Mouse (Mus musculus): ENCODE data around the gene Slc17a2. TPM values are rescaled to one million over a fixed set of nuclear protein-coding genes. Genes with fewer than 3 reads are reported as not detected.
"Not testable (repeated sequence)": the region's sequence is repeated elsewhere in the genome, so short reads cannot be mapped to it uniquely, and the experiment has no call there.

Gene Slc17a2
- total RNA-seq, 2 experiments from 2014 or later: not detected

DNA sequence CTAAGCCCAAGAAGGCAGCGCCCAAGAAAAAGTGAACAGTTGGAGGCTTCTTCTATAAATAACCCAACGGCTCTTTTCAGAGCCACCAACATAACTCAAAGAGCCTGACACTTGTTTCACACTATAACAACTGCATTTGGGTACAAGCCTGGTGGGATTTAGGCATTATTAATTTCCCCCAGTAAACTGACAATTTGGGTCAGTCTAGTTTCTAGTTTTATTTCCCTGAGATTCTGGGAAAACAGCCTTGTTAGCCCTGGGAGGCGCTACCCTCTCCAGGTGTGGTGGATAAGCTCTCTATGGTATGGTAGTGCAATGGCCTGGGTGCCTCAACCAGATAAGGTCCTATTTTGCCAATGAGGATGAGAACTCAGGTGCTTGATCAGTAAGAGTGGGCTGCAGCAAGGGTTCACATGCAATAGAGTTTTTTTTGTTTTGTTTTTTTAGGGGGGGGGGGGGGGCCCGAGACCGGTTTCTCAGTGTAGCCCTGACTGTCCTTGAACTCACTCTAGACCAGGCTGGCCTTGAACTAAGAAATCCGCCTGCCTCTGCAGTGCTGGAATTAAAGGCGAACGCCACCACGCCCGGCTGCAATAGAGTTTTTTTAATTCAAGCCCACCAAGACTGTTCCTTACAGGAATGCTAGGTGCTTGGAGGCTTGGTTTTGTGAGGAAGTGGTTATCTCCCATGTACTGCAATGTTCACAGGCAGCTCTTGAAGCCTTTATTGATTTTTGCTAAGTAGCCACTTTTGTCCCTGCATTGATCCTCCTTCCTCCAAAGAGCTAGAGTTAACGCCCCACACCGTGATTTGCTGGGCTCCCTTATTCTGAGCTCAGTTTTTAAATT lies 42.2 kb upstream of the Slc17a2 start:
- intact Hi-C loops (cut with DNase I): loop anchor here (5.0 kb wide), 2 partner anchors 142 to 182 kb away; partner anchors contain the start of genes Hist1h1e, Hist1h2be and Hist1h4d
- Histone ChIP-seq H3K4me3 (peak overlapping the region; percentile 88), H3K27ac (no peak overlapping the region)
- DNase-seq: no peak
- TF ChIP-seq CTCF (IDR thresholded peaks at IDR 0.05): no peak

DNA sequence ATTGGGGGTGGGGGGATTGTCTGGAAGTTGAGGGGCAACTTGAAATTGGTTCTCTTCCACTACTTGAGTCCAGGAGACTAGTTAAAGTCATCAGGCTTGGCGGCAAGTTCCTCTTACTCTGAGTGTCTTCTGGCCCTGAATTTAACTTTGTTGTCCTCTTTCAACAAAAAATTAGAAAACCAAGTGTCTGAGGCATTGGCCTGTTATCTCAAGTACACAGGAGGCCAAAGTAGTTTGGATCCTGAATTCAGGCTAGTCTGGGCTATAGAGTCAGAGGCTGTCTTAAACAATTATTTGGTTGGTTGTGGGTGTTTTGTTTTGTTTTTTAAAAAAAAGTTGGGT lies 41.6 kb upstream of the Slc17a2 start:
- Histone ChIP-seq H3K4me3 (no peak overlapping the region), H3K27ac (no peak overlapping the region)
- TF ChIP-seq CTCF (IDR thresholded peaks at IDR 0.05): no peak
- intact Hi-C loops (cut with DNase I): no loop called here
- DNase-seq: no peak

- Histone ChIP-seq H3K4me3 (no peak overlapping the region), H3K27ac (no peak overlapping the region)
- DNase-seq: no peak
- intact Hi-C loops (cut with DNase I): no loop called here
- no peak for TF ChIP-seq CTCF (IDR thresholded peaks at IDR 0.05)
Observed at GRCm38 (mm10) chr13:23766772-23767171, 40.0 kb upstream of the Slc17a2 start.

GRCm38 (mm10) chr13:23768834-23769397 lies 37.9 kb upstream of the Slc17a2 start:
- Histone ChIP-seq H3K27ac (no peak overlapping the region), H3K4me3 (no peak overlapping the region)
- TF ChIP-seq CTCF (IDR thresholded peaks at IDR 0.05): no peak
- DNase-seq: no peak
- intact Hi-C loops (cut with DNase I): no loop called here

GRCm38 (mm10) chr13:23769613-23770012 lies 37.2 kb upstream of the Slc17a2 start, which contains the start of gene Trim38:
Gene Trim38, plus strand, starts transcription at chr13:23769913.
- DNase-seq; H3K27ac ChIP-seq; H3K4me3 ChIP-seq; intact Hi-C loops (cut with DNase I): not testable (repeated sequence)

DNA sequence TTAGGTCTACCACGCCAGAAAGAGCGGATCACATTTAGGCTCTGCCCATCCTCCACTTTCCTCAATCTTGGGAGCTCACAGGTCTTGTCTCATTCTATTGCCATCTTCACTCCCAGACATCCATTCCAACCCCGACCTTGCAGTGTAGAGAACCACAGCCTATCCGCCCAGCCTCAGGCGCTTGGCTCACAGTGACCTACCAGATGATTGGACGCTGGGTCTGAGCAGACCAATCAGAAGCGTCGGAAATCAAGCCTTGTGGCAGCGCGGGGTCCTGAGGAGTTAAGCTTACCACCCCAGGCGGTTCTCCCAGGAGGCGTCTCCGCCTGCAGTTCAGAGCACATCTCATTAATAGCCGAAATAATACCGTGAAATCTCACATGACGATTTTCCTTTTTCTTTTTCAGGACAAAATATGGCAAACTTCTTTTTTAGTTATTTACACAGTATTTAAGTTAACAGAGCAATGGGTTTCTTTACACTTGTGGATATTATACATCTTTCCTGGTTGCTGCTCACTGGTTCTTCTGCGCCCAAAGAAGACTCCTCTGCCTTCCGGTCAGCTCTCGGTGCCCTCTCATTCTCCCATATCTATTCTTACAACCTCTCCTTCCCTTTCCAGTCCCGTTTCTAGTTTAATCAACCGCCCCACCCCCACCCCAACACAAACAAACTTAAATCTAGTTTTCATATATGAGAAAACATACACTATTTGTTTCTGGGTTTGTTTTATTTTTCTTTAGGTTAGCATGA lies 34.1 kb upstream of the Slc17a2 start:
- H3K27ac ChIP-seq: no peak overlapping the region
- no peak for TF ChIP-seq CTCF (IDR thresholded peaks at IDR 0.05)
- H3K4me3 ChIP-seq: peak overlapping the region; percentile 28
- DNase-seq: peak; percentile 29
- intact Hi-C loops (cut with DNase I): no loop called here

GRCm38 (mm10) chr13:23778339-23778738 lies 28.5 kb upstream of the Slc17a2 start:
- intact Hi-C loops (cut with DNase I): no loop called here

DNA sequence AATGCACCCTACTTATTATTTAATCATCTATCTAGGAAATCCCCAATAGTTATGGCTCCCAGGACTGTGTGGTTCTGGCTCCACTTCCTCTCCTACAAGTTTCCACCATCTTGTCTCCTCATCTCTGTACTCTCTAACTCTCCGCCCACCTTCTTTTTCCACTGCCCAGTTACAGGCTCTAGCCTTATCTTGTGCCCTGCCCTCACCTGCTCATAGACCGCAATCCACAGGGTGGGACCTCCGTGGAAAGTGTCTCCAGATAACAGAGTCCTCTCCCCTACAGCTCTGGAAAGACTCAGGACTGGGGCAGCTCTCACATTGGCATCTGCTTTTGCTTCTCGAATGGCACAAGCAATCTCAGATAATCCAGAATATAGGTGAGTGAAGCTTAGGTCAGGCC lies 27.8 kb upstream of the Slc17a2 start:
- DNase-seq: no peak
- no peak overlapping the region for H3K4me3 ChIP-seq
- H3K27ac ChIP-seq: no peak overlapping the region
- intact Hi-C loops (cut with DNase I): no loop called here
- no peak for TF ChIP-seq CTCF (IDR thresholded peaks at IDR 0.05)

More at GRCm38 (mm10) chr13:23778339-23778738, 28.5 kb upstream of the Slc17a2 start:
- TF ChIP-seq CTCF (IDR thresholded peaks at IDR 0.05): no peak
- H3K27ac ChIP-seq: no peak overlapping the region
- no peak overlapping the region for H3K4me3 ChIP-seq
- no peak for DNase-seq

DNA sequence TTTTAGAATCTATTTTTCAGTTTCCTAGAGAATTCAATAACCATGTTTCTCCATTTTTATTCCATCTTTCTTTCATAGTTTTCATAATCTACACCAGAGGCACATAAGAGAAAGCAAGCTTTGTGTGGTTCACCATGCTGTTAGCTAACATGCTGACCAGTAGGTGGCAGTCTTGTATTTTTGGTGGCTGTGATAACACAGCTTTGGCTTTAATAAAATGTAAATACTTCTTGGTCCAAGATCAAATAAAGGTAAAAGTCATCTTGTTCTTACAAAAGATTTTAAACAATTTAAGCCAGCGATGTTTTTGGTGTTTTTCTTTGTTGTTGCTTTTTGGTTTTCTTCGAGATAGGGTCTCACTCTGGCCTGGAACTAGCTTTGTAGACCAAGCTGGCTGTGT lies 14.3 kb upstream of the Slc17a2 start:
- peak; percentile 79 for TF ChIP-seq CTCF (IDR thresholded peaks at IDR 0.05)
- H3K4me3 ChIP-seq: no peak overlapping the region
- peak; percentile 21 for DNase-seq
- intact Hi-C loops (cut with DNase I): no loop called here
- no peak overlapping the region for H3K27ac ChIP-seq

- intact Hi-C loops (cut with DNase I): no loop called here
- no peak for TF ChIP-seq CTCF (IDR thresholded peaks at IDR 0.05)
Observed at GRCm38 (mm10) chr13:23799405-23799804, 7.4 kb upstream of the Slc17a2 start.

DNA sequence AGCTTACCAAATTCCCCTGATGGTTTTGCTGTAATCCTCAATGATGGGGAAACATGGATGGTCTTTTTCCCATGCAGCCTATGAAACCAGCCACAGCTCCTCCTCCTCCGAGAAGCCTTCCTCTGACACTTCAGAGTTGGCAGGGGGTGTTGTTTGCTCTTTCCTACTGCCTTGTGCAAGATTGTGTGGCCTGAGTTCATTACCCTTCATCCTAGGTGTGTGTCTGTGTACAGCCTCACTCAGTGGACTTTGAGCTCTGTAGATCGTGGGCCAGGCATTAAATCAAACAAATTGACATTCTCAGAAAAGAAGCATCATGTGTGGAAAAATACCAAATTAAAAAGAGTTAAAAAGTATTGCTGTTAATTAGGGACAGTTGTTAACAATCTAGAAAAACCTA lies 2.3 kb upstream of the Slc17a2 start:
- intact Hi-C loops (cut with DNase I): no loop called here
- H3K4me3 ChIP-seq: no peak overlapping the region
- no peak for TF ChIP-seq CTCF (IDR thresholded peaks at IDR 0.05)
- no peak for DNase-seq
- no peak overlapping the region for H3K27ac ChIP-seq

More at GRCm38 (mm10) chr13:23799405-23799804, 7.4 kb upstream of the Slc17a2 start:
- Histone ChIP-seq H3K4me3 (no peak overlapping the region), H3K27ac (no peak overlapping the region)
- DNase-seq: no peak

DNA sequence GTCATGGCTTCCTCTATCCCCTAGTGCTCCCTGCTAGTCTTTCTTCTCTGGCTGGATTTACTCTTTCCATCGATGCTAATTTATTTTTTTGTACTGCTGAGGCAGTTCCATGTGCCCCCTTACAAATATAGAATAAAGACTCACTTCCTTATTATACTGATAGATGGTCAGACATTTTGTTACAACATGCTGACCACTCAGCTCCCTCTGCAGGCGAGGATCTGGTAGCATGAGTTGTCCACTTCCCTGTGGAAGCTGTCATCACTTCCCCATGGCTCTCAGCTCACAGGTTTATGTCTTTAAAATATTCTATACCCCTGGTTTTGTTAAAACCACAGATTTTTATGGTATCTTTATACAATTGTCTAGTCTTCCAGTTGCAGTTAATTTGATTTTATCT lies 9.4 kb downstream of the Slc17a2 start:
- no peak; the same call in 1 of the 2 replicates for TF ChIP-seq CTCF (IDR thresholded peaks at IDR 0.05)

More for the DNA sequence above, 9.4 kb downstream of the Slc17a2 start:
- no peak overlapping the region for H3K4me3 ChIP-seq
- DNase-seq: no peak
- intact Hi-C loops (cut with DNase I): no loop called here
- no peak overlapping the region for H3K27ac ChIP-seq

All from gastrocnemius, adult 2 months (tissue).